Mouse (Mus musculus): ENCODE data around the gene Pim3.

The Pim3 gene

GRCm38 (mm10) chr15:88881253-88882044 lies 19.5 kb downstream of the Pim3 start:
- no peak for DNase-seq (ENCODE audit: low spot score)

DNA sequence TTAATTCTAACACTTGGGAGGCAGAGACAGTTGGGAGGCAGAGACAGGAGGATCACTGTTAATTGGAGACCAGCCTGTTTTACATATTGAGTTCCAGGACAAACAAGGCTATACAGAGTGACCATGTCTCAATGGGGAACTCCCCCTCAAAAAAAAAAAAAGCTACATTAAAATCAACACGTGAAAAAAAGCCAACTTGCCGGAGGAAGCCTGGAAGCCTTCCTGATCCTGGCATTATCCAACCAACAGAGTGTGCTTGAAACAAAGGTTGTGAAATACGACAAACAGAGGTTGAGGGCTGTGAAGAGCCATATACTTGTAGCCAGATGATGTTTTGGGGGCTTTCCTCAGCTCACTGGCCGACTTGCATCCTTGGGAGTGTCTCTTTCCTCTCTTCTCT lies 20.9 kb downstream of the Pim3 start:
- DNase-seq (ENCODE audit: low spot score): no peak

DNA sequence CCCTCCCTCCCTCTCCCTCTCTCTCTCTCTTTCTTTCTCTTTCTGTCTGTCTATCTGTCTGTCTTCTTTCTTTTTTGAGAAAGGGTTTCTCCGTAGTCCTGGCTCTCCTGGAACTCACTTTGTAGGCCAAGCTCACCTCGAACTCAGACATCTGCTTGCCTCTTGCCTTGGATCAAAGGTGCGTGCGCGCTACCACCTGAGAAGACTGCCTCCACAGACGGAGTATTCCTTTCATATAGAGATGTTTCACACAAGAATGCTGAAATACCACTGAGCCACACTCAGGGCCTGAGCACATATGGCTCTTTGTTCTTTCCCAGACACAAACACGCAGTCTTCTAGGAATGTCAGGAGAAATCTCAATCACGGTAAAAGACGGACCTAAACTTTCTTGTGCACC lies 21.4 kb downstream of the Pim3 start:
- DNase-seq (ENCODE audit: low spot score): no peak

DNA sequence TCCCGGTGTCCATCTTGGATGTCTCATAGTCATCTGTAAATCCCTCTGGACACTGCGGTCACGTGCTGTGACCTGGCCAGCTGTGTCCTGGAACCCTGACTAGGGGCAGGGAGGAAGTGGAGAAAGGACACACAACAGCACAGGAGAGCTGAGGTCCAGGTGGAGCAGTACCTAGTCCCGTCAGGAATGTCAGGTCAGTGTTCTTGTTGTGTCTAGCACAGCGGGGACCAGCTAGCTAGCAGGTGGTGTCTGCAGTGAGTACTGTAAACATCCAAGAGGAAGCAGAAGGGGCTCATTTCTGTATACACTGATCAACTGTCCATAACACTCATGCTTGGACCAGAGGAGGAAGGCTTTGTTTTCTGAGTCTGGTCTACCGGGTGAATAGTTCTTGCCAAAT lies 23.4 kb downstream of the Pim3 start:
- no peak for DNase-seq (ENCODE audit: low spot score)

DNA sequence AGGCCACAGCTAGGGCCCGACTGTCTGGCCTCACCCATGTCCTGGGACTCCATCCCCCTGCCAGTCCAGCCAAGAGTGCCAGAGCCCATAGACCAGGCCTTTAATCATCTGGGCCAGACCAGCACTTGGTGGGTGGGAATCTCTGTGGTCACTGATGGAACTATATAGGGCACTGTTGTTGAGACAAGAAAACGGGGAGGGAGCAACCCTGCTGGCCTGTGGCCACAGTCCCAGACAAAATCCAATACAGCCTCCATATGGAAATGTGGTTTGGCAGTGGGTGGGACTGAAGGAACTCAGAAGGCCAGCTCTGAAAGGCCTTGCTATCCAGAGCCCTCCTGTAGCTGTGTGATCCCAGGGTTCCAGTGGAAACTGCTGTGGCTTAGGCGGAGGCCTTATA lies 27.0 kb downstream of the Pim3 start:
- no peak for DNase-seq (ENCODE audit: low spot score)

GRCm38 (mm10) chr15:88889994-88890393 lies 28.0 kb downstream of the Pim3 start:
- no peak for DNase-seq (ENCODE audit: low spot score)

GRCm38 (mm10) chr15:88890751-88891675 lies 29.0 kb downstream of the Pim3 start:
- no peak for DNase-seq (ENCODE audit: low spot score)

DNA sequence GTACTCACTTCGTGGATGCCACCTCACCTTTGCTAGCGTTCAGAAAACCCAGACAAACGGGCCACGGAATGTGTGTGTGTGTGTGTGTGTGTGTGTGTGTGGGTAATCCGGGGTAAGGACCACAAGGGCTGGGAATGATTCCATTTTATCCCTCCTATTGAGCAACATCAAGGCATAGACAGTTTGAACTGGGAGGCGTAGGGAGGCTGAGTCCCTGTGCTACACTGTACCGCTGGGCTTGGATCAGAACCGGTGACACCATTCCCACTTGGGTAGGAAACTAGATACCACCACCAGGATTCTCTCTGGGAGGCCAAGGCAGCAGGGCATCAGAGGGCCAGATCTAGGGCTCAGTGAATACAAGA lies 29.7 kb downstream of the Pim3 start:
- no peak for DNase-seq (ENCODE audit: low spot score)

- DNase-seq (ENCODE audit: low spot score): no peak
These were observed 30.3 kb downstream of the Pim3 start for GRCm38 (mm10) chr15:88892252-88892651.

GRCm38 (mm10) chr15:88892876-88893275 lies 30.9 kb downstream of the Pim3 start:
- DNase-seq (ENCODE audit: low spot score): no peak

- no peak for DNase-seq (ENCODE audit: low spot score)
These were observed 33.1 kb downstream of the Pim3 start for GRCm38 (mm10) chr15:88895119-88895518.

DNA sequence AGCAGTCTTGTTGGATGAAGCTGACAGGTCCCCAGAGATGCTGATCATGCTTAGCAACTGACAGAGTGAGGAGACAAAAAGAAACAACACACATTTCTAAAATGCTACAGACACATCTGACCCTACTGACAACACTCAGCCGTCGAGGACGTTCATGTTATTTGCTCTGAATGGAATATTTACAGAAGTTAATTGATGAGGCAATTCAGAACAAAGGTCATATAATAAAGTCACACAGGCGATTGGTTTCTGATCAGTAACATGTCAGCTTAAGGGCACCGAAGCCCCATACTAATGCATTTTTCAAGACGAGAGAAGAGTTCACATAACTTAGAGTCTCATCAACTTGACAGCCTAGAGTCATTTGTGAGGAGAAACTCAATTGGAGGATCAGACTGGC lies 33.9 kb downstream of the Pim3 start:
- DNase-seq (ENCODE audit: low spot score): no peak

- DNase-seq (ENCODE audit: low spot score): no peak
These were observed 34.5 kb downstream of the Pim3 start for GRCm38 (mm10) chr15:88896341-88896980.

- no peak for DNase-seq (ENCODE audit: low spot score)
These were observed 40.4 kb downstream of the Pim3 start for GRCm38 (mm10) chr15:88902200-88902875.

DNA sequence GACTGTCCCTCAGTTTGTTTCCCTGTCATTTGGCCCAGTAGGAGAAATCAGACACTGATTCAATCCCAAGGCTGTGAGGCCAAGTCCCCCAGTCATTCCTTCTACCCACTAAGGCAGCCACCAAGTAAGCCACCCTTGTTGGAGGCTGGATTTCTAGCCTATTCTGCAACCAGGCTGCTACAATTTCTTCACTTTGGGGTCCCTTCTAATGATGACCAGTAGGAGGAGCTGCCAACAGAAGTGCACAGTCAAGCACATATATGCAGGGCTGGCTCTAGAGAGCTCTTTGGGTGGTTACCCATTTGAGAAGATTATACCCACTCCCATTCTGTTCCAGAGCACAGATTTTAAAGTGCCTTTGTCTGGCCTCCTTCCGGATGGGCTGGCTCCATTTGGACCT lies 41.1 kb downstream of the Pim3 start:
- DNase-seq (ENCODE audit: low spot score): no peak

DNA sequence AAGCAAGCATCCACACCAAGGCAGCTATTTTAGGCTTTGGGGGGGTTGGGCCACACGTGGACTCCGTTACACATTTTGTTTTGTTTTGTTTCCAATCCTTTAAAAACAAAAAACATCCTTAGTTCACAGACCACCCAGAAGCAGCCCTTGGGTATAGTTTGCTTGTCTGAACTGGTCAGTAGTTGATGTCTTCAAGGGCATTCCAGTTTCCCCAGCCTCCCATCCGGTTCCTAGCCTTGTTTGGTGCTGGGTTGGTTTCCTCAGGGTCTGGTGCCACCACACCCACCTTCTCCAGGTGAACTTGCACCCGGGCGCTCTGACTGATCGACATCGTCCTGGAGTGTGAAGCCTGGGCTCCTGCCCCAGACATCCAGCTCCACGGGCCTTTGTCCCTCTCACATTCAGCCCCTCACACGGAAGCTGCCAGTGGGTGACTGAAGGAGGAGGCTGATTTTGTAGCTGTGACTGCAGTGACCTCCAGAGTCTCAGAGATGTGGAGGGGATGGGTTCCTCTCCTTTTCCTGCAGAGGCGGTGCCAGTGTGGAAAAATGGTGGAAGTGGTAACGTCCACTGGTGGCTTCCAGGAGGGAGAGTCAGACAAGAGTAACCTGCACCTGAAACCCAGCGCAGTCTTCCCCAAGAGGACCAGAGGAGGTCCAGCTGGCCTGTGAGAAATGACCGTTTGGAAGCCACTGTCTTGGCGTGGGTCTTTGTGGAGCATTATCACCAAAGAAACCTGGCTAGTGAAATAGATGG lies 42.2 kb downstream of the Pim3 start:
- DNase-seq (ENCODE audit: low spot score): no peak

- DNase-seq (ENCODE audit: low spot score): no peak
These were observed 44.4 kb downstream of the Pim3 start for GRCm38 (mm10) chr15:88906347-88906746.

DNA sequence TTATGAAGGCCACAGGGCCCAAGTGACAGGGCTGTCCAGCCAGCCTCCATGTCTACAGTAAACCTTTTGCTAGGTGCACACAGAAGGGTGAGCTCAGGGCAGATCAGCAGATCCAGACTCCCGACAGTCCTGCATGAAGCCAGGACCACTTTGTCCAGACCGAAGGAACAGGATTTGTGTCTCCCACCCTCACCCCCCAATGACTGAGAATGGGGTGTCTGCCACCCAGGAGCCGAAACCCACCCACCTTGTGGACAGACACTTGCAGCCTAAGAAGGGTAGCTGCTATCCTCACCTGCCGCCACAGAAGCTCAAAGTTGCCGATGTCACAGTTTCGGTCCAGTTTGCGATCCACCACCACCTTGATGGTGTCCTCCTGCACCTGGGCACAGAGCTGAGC lies 53.1 kb downstream of the Pim3 start:
- no peak for DNase-seq (ENCODE audit: low spot score)

Measured in layer of hippocampus, adult 9-10 months (tissue).